Mouse (Mus musculus) G1E (cell line): ENCODE measurements around the gene Pus3. TPM values are rescaled to one million over a fixed set of nuclear protein-coding genes. Genes with fewer than 3 reads are reported as not detected.

Experiments
- ATAC-seq: 2 replicates; pipeline ENCODE4 v1.8.0; 2016; ENCODE audit warnings: mild to moderate bottlenecking; ENCODE audit not compliant: insufficient number of reproducible peaks, poor library complexity, low FRiP score, severe bottlenecking; ENCODE audit errors: extremely low read depth
- DNase-seq: peaks from one replicate; pipeline ENCODE4 v3.0.0; 2012; ENCODE audit warnings: low spot score
- H3K27me3 ChIP-seq: 2 replicates; pipeline ENCODE4 v1.6.1; 2012; ENCODE audit warnings: mild to moderate bottlenecking, low read length, inconsistent platforms; ENCODE audit not compliant: insufficient read depth
- H3K36me3 ChIP-seq: replicated peaks from 2 replicates; pipeline ENCODE3; 2012; ENCODE audit warnings: mild to moderate bottlenecking, inconsistent platforms
- H3K4me1 ChIP-seq: 2 replicates; pipeline ENCODE4 v1.6.1; 2012; ENCODE audit warnings: low read depth, low read length, inconsistent platforms, mixed read lengths; ENCODE audit not compliant: insufficient read depth
- H3K4me3 ChIP-seq: 2 replicates; pipeline ENCODE4 v1.5.1; 2012; ENCODE audit warnings: low read depth, mild to moderate bottlenecking, inconsistent platforms, low read length, moderate library complexity, mixed read lengths
- H3K9me3 ChIP-seq: replicated peaks from 2 replicates; pipeline ENCODE4 v1.6.1; 2012; ENCODE audit warnings: inconsistent platforms
- CTCF ChIP-seq: IDR thresholded peaks from 2 replicates; pipeline ENCODE4 v1.5.1; 2012; ENCODE audit warnings: low read depth, low read length, inconsistent platforms, mixed read lengths
- GATA1 ChIP-seq: IDR thresholded peaks from 2 replicates; pipeline ENCODE4 v1.6.1; 2012; ENCODE audit warnings: borderline replicate concordance, low read length, inconsistent platforms, mixed read lengths
- GATA2 ChIP-seq: IDR thresholded peaks from 2 replicates; pipeline ENCODE4 v1.6.1; 2012; ENCODE audit warnings: low read depth, low read length, inconsistent platforms, borderline replicate concordance
- POLR2AphosphoS5 ChIP-seq: IDR thresholded peaks from 2 replicates; pipeline ENCODE4 v1.6.1; 2012; ENCODE audit warnings: low read depth, low read length, inconsistent platforms; ENCODE audit not compliant: insufficient replicate concordance
- TAL1 ChIP-seq: conservative IDR thresholded peaks from 2 replicates; pipeline ENCODE4 v1.6.1; 2012; ENCODE audit warnings: low read depth, low read length, inconsistent platforms, mixed read lengths
- polyA plus RNA-seq: library from polyadenylated mRNA; stranded (reverse); fragments of >175 nt; gene quantifications from 2 replicates; pipeline ENCODE4 v1.2.3, GENCODE M21; 2012
- total RNA-seq, 2 experiments: library from RNA; stranded (forward) in 1 of 2; stranded (reverse) in 1 of 2; fragments of 200-1000 nt in 1 of 2; fragments of >200 nt in 1 of 2; fragmentation: Nextera tagmentation in 1 of 2; gene quantifications; 2 replicates each; pipeline ENCODE4 v1.2.3; 2014 to 2017

The Pus3 gene
- total and polyA plus RNA-seq, 3 experiments = 1.6 to 57.3 (median 52.1) TPM

GRCm38 (mm10) chr9:35559009-35559890 lies 855 bp downstream of the Pus3 start:
- DNase-seq = peak; percentile 80
- H3K36me3 ChIP-seq = peaks cover 21% of the 10 kb centered on the region
- no peaks in the 10 kb centered on the region for H3K9me3 ChIP-seq
- peak; percentile 93 for ATAC-seq
- H3K4me1 ChIP-seq = peaks cover 25% of the 10 kb centered on the region
- TF ChIP-seq GATA1 = no peak
- TF ChIP-seq TAL1 = no peak
- no peak for TF ChIP-seq CTCF
- no peak for TF ChIP-seq POLR2AphosphoS5
- peak overlapping the region; percentile 73 for H3K4me3 ChIP-seq
- peaks cover 22% of the 10 kb centered on the region for H3K27me3 ChIP-seq

- Histone ChIP-seq H3K9me3 (no peaks in the 10 kb centered on the region), H3K4me1 (peaks cover 31% of the 10 kb centered on the region), H3K36me3 (peaks cover 38% of the 10 kb centered on the region), H3K4me3 (no peak overlapping the region), H3K27me3 (peaks cover 15% of the 10 kb centered on the region)
- ATAC-seq (no peak), DNase-seq (no peak)
- TF ChIP-seq POLR2AphosphoS5 (no peak), GATA1 (no peak), CTCF (no peak), GATA2 (no peak), TAL1 (no peak)
Measured at GRCm38 (mm10) chr9:35561076-35561475, 2.7 kb downstream of the Pus3 start.

DNA sequence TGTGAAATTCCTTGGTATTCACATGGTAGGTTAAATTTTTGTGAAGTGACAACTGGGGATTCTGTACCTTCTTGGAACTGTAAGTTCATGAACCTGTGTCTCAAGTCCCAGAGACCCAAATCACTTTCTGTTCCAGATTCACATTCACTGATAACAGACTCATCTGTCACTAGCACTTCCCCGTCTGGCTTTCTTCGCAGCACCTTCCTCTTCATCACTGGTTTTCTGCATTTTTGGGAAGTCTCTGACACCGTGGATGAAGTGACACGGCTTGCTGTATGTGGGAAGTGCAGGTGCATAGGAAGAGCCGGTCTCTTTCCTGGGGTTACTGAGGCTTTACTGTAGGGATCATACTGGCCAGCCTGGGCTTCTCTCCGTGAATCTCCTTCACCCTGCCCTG lies 3.2 kb downstream of the Pus3 start:
- H3K9me3 ChIP-seq = no peaks in the 10 kb centered on the region
- H3K27me3 ChIP-seq = peaks cover 13% of the 10 kb centered on the region
- no peak for TF ChIP-seq POLR2AphosphoS5
- TF ChIP-seq GATA2 = no peak
- TF ChIP-seq CTCF = no peak
- TF ChIP-seq GATA1 = no peak
- TF ChIP-seq TAL1 = no peak
- H3K4me1 ChIP-seq = peaks cover 34% of the 10 kb centered on the region
- DNase-seq = no peak
- H3K36me3 ChIP-seq = peaks cover 43% of the 10 kb centered on the region
- ATAC-seq = no peak
- no peak overlapping the region for H3K4me3 ChIP-seq

GRCm38 (mm10) chr9:35564536-35565240 lies 6.3 kb downstream of the Pus3 start:
- TF ChIP-seq CTCF = no peak
- no peak for TF ChIP-seq TAL1
- TF ChIP-seq GATA1 = no peak
- TF ChIP-seq GATA2 = no peak
- no peak for TF ChIP-seq POLR2AphosphoS5
- ATAC-seq (no peak), DNase-seq (no peak)
- Histone ChIP-seq H3K4me3 (no peak overlapping the region), H3K4me1 (peaks cover 34% of the 10 kb centered on the region), H3K36me3 (peaks cover 61% of the 10 kb centered on the region), H3K27me3 (no peaks in the 10 kb centered on the region), H3K9me3 (no peaks in the 10 kb centered on the region)

DNA sequence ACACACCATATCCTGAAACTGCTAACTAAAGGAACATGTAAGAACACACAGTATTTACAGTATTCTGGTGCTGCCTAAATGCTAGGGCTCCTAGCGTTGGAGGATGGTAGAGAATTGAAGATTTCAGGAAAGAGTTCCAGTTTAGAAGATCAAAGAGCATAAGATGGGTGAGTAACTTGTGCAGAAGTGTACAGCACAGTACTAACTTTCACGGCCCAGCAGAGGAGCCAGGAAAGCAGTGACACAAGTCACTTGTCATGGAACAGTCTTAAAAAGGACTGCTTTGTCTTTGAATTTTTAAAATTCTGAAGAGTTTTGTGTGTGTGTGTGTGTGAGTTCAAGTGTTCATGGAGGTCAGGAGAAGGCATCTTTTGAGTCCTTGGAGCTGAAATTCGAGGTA lies 9.6 kb downstream of the Pus3 start:
- Histone ChIP-seq H3K27me3 (no peaks in the 10 kb centered on the region), H3K4me3 (no peak overlapping the region), H3K4me1 (peaks cover 21% of the 10 kb centered on the region; the same call in 1 of the 2 replicates), H3K9me3 (no peaks in the 10 kb centered on the region), H3K36me3 (peaks cover 48% of the 10 kb centered on the region)
- DNase-seq = no peak
- ATAC-seq = no peak
- no peak for TF ChIP-seq POLR2AphosphoS5
- TF ChIP-seq TAL1 = no peak
- no peak for TF ChIP-seq GATA2
- no peak for TF ChIP-seq CTCF
- no peak for TF ChIP-seq GATA1

DNA sequence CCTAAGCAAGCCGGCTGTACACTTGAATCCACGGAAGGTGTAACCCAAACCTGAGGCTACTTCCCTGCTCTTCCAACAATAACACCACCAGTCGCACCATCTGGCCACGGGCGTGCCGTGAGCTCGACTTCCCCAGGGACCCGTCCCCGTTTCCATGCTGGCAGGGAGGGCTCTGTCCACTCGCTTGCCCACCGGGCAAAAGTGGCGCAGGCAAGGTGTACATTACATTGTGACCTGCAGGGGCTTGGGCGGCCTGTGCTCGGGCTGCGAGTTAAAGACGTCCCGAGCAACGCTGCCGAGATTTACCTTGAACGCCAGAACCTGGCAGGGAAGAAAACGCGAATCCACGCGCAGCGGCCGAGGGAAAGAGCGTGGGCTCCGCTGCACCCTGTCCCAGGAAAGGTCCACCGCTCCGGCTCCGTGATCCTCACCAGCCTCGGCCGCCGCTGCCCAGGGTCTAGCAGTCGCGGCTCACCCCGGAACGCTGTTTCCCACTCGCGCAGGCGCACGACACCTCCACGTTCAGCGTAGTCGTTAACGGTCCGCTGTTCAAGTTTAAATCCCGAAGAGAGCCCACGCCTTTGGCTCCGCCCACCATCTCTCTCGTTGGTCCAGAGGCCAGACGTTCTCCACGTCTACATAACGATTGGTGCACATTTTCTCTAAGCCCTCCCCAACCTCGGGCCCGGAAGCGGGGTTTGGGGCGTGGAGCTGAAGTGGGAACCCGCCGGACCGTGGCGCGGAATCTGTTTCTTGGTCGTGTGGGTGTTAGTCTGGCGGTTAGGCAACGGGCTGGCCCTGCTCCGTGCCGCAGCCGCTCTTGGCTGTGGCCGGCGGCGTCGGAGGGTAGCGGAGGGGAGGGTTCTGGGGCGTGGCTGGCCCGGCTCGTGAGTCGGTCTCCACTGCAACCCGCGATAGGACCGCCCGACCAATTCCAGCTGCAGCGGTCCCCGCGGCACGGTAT lies 11.5 kb downstream of the Pus3 start, which contains the start of the genes Pate2 and Hyls1:
TSS of gene Pate2 (plus strand) at position 714 of the 964 bp plus-strand sequence.
TSS of gene Hyls1 (minus strand) at position 828 of the 964 bp plus-strand sequence.
- H3K4me1 ChIP-seq = peaks cover 18% of the 10 kb centered on the region; the same call in 1 of the 2 replicates
- peak; percentile 97 for ATAC-seq
- no peaks in the 10 kb centered on the region for H3K27me3 ChIP-seq
- TF ChIP-seq TAL1 (no peak), GATA1 (no peak), CTCF (no peak), POLR2AphosphoS5 (peak; percentile 56; the same call in 1 of the 2 replicates), GATA2 (no peak)
- H3K9me3 ChIP-seq = no peaks in the 10 kb centered on the region
- H3K4me3 ChIP-seq = peak within 1 kb of the TSS; percentile 93
- DNase-seq = peak; percentile 95
- H3K36me3 ChIP-seq = peaks cover 36% of the 10 kb centered on the region
